Mouse (Mus musculus) myocyte (in vitro differentiated cells): ENCODE measurements around the gene Lipi. TPM values are rescaled to one million over a fixed set of nuclear protein-coding genes. Genes with fewer than 3 reads are reported as not detected.

ENCODE experiments used
- H3K27me3 ChIP-seq: one replicate; pipeline ENCODE4 v1.6.1; 2011; ENCODE audit not compliant: control insufficient read depth, insufficient read depth, insufficient read length
- H3K36me3 ChIP-seq: one replicate; pipeline ENCODE4 v1.6.1; 2011; ENCODE audit not compliant: control insufficient read depth, insufficient read depth
- H3K4me2 ChIP-seq: one replicate; pipeline ENCODE4 v1.6.1; 2011; ENCODE audit warnings: low read depth, control low read depth
- H3K4me3 ChIP-seq: one replicate; pipeline ENCODE4 v1.5.1; 2011; ENCODE audit warnings: mild to moderate bottlenecking, control low read depth, moderate library complexity
- H3K79me2 ChIP-seq: one replicate; pipeline ENCODE4 v1.6.1; 2011; ENCODE audit not compliant: control insufficient read depth, insufficient read depth
- H3ac ChIP-seq: one replicate; pipeline ENCODE4 v1.6.1; 2011; ENCODE audit not compliant: control insufficient read depth, insufficient read length
- CEBPB ChIP-seq: IDR thresholded peaks from 2 replicates; pipeline ENCODE4 v1.6.1; 2011; ENCODE audit warnings: mild to moderate bottlenecking, moderate library complexity; ENCODE audit not compliant: poor library complexity, insufficient read depth, severe bottlenecking
- E2F4 ChIP-seq: IDR thresholded peaks from one replicate; pipeline ENCODE4 v1.6.1; 2011; ENCODE audit warnings: mild to moderate bottlenecking, control low read depth, moderate library complexity; ENCODE audit not compliant: insufficient read depth
- MAX ChIP-seq: IDR thresholded peaks from one replicate; pipeline ENCODE4 v1.6.1; 2011; ENCODE audit warnings: low read depth, mild to moderate bottlenecking, control low read depth
- MYOD1 ChIP-seq, 3 experiments: IDR thresholded peaks; one replicate each; pipeline ENCODE4 v1.6.1; 2011; ENCODE audit warnings: control low read depth in 2 of 3, low read depth in 2 of 3, mild to moderate bottlenecking in 2 of 3, moderate library complexity in 1 of 3; ENCODE audit not compliant: insufficient read length in 2 of 3, control insufficient read depth in 1 of 3
- MYOG ChIP-seq, 3 experiments: IDR thresholded peaks; one replicate each; pipeline ENCODE4 v1.6.1; 2011; ENCODE audit warnings: control low read depth in 2 of 3, low read depth in 2 of 3, mild to moderate bottlenecking in 2 of 3; ENCODE audit not compliant: insufficient read length in 2 of 3, control insufficient read depth in 1 of 3, insufficient read depth in 1 of 3
- POLR2A ChIP-seq: IDR thresholded peaks from one replicate; pipeline ENCODE4 v1.6.1; 2011; ENCODE audit warnings: low read depth, mild to moderate bottlenecking, control low read depth, moderate library complexity; ENCODE audit not compliant: insufficient read length
- POLR2AphosphoS2 ChIP-seq: IDR thresholded peaks from one replicate; pipeline ENCODE4 v1.6.1; 2011; ENCODE audit warnings: low read depth, control low read depth; ENCODE audit not compliant: insufficient read length
- REST ChIP-seq: IDR thresholded peaks from one replicate; pipeline ENCODE4 v1.6.1; 2011; ENCODE audit warnings: mild to moderate bottlenecking, control low read depth, moderate library complexity; ENCODE audit not compliant: insufficient read depth, insufficient read length
- SRF ChIP-seq: IDR thresholded peaks from one replicate; pipeline ENCODE4 v1.6.1; 2011; ENCODE audit warnings: low read depth; ENCODE audit not compliant: control insufficient read depth, insufficient read length
- TCF12 ChIP-seq: IDR thresholded peaks from one replicate; pipeline ENCODE4 v1.6.1; 2011; ENCODE audit warnings: mild to moderate bottlenecking, control low read depth; ENCODE audit not compliant: poor library complexity, insufficient read depth, severe bottlenecking
- TCF3 ChIP-seq: IDR thresholded peaks from one replicate; pipeline ENCODE4 v1.6.1; 2011; ENCODE audit warnings: low read depth, control low read depth; ENCODE audit not compliant: insufficient read length
- USF1 ChIP-seq: IDR thresholded peaks from one replicate; pipeline ENCODE4 v1.6.1; 2011; ENCODE audit warnings: low read depth, mild to moderate bottlenecking, control low read depth, moderate library complexity
- polyA plus RNA-seq: library from polyadenylated mRNA; unstranded; fragments of >200 nt; fragmentation: generic; extraction: Trizol; gene quantifications from one replicate; pipeline ENCODE4 v1.2.1, GENCODE M21; 2012; ENCODE audit warnings: missing spikeins

Gene Lipi
- polyA plus RNA-seq, 1 experiment = not detected

GRCm38 (mm10) chr16:75545310-75545709 lies 40.6 kb downstream of the Lipi start:
- H3K27me3 ChIP-seq = no peaks in the 10 kb centered on the region
- no peak overlapping the region for H3K4me3 ChIP-seq

GRCm38 (mm10) chr16:75537784-75538565 lies 47.9 kb downstream of the Lipi start:
- Histone ChIP-seq H3K79me2 (no peaks in the 10 kb centered on the region), H3K4me2 (no peak overlapping the region), H3K27me3 (no peaks in the 10 kb centered on the region), H3K4me3 (no peak overlapping the region), H3K36me3 (no peaks in the 10 kb centered on the region), H3ac (no peak overlapping the region)
- TF ChIP-seq POLR2AphosphoS2 = no peak
- no peak for TF ChIP-seq TCF12
- TF ChIP-seq POLR2A = no peak
- TF ChIP-seq SRF = no peak
- no peak for TF ChIP-seq MYOG (IDR thresholded peaks at IDR 0.05; ENCODE audit: control insufficient read depth in 1 of 3, insufficient read depth in 1 of 3, insufficient read length in 2 of 3, low read depth in 2 of 3)
- no peak for TF ChIP-seq MYOD1 (IDR thresholded peaks at IDR 0.05; ENCODE audit: control insufficient read depth in 1 of 3, insufficient read length in 2 of 3, low read depth in 2 of 3)
- TF ChIP-seq E2F4 = no peak
- no peak for TF ChIP-seq CEBPB
- no peak for TF ChIP-seq USF1
- TF ChIP-seq TCF3 = no peak

More at GRCm38 (mm10) chr16:75545310-75545709, 40.6 kb downstream of the Lipi start:
- H3K79me2 ChIP-seq = no peaks in the 10 kb centered on the region
- H3K36me3 ChIP-seq = no peaks in the 10 kb centered on the region
- H3ac ChIP-seq = no peak overlapping the region
- no peak overlapping the region for H3K4me2 ChIP-seq
- no peak for TF ChIP-seq CEBPB
- TF ChIP-seq E2F4 = no peak
- no peak for TF ChIP-seq REST
- TF ChIP-seq USF1 = no peak
- no peak for TF ChIP-seq MYOD1 (IDR thresholded peaks at IDR 0.05; ENCODE audit: control insufficient read depth in 1 of 3, insufficient read length in 2 of 3, low read depth in 2 of 3)
- no peak for TF ChIP-seq TCF3
- no peak for TF ChIP-seq POLR2A
- no peak for TF ChIP-seq SRF
- no peak for TF ChIP-seq MYOG (IDR thresholded peaks at IDR 0.05; ENCODE audit: control insufficient read depth in 1 of 3, insufficient read depth in 1 of 3, insufficient read length in 2 of 3, low read depth in 2 of 3)
- no peak for TF ChIP-seq MAX
- no peak for TF ChIP-seq TCF12
- TF ChIP-seq POLR2AphosphoS2 = no peak

- Histone ChIP-seq H3K27me3 (no peaks in the 10 kb centered on the region), H3K36me3 (no peaks in the 10 kb centered on the region), H3ac (no peak overlapping the region), H3K4me3 (no peak overlapping the region), H3K79me2 (no peaks in the 10 kb centered on the region), H3K4me2 (no peak overlapping the region)
- TF ChIP-seq TCF12 (no peak), REST (no peak), POLR2A (no peak), MAX (no peak), CEBPB (no peak), POLR2AphosphoS2 (no peak), E2F4 (no peak), MYOG (IDR thresholded peaks at IDR 0.05; ENCODE audit: control insufficient read depth in 1 of 3, insufficient read depth in 1 of 3, insufficient read length in 2 of 3, low read depth in 2 of 3) (no peak), TCF3 (no peak), USF1 (no peak), MYOD1 (IDR thresholded peaks at IDR 0.05; ENCODE audit: control insufficient read depth in 1 of 3, insufficient read length in 2 of 3, low read depth in 2 of 3) (no peak), SRF (no peak)
These were observed 54.2 kb downstream of the Lipi start for GRCm38 (mm10) chr16:75531705-75532104.

GRCm38 (mm10) chr16:75496568-75496967 lies 89.3 kb downstream of the Lipi start:
- no peak for TF ChIP-seq MYOD1 (IDR thresholded peaks at IDR 0.05; ENCODE audit: control insufficient read depth in 1 of 3, insufficient read length in 2 of 3, low read depth in 2 of 3)
- no peak for TF ChIP-seq POLR2A
- TF ChIP-seq USF1 = no peak
- no peak for TF ChIP-seq TCF12
- no peak for TF ChIP-seq REST
- no peak for TF ChIP-seq CEBPB
- TF ChIP-seq MYOG (IDR thresholded peaks at IDR 0.05; ENCODE audit: control insufficient read depth in 1 of 3, insufficient read depth in 1 of 3, insufficient read length in 2 of 3, low read depth in 2 of 3) = no peak
- no peak for TF ChIP-seq TCF3
- TF ChIP-seq POLR2AphosphoS2 = no peak
- TF ChIP-seq E2F4 = no peak
- TF ChIP-seq SRF = no peak
- no peak for TF ChIP-seq MAX
- Histone ChIP-seq H3K4me3 (no peak overlapping the region), H3K36me3 (no peaks in the 10 kb centered on the region), H3K79me2 (no peaks in the 10 kb centered on the region), H3K4me2 (no peak overlapping the region), H3K27me3 (no peaks in the 10 kb centered on the region), H3ac (no peak overlapping the region)

Other genes with a start within 250 kb of the Lipi start
- gene Rbm11, start 6.8 kb upstream of the Lipi start, polyA plus RNA-seq = 0.12 TPM
- gene Hspa13, start 181.0 kb upstream of the Lipi start, polyA plus RNA-seq = 6.0 TPM